Mouse (Mus musculus) embryonic facial prominence, embryonic 14.5 days (tissue): ENCODE measurements at regions not wholly inside any gene's neighbourhood (a gene's known extent, or its start where the extent isn't known, plus 50 kb on each side); places are given as distances from the start of the nearest gene placed in this dataset.

Source experiments
- ATAC-seq: fragments of 200-750 bp; cut with Nextera tagmentation; 2 replicates; pipeline ENCODE4 v1.8.0; 2017; ENCODE audit warnings: low read depth, moderate number of reproducible peaks, moderate TSS enrichment
- DNase-seq: peaks from one replicate; pipeline ENCODE4 v3.0.0-alpha.2; 2015; ENCODE audit warnings: low spot score
- H3K27ac ChIP-seq: fragments of 300-500 bp; sonication (generic); replicated peaks from 2 replicates; pipeline ENCODE4 v1.5.1; 2014; ENCODE audit warnings: low read depth, mild to moderate bottlenecking, low read length, moderate library complexity
- H3K27me3 ChIP-seq: fragments of 300-500 bp; sonication (generic); replicated peaks from 2 replicates; pipeline ENCODE4 v1.6.1; 2014; ENCODE audit warnings: low read length; ENCODE audit not compliant: control insufficient read depth, insufficient read depth
- H3K36me3 ChIP-seq: fragments of 300-500 bp; sonication (generic); 2 replicates; pipeline ENCODE4 v1.6.1; 2014; ENCODE audit warnings: low read length, mixed read lengths; ENCODE audit not compliant: control insufficient read depth, insufficient read depth
- H3K4me1 ChIP-seq: fragments of 300-500 bp; sonication (generic); 2 replicates; pipeline ENCODE4 v1.6.1; 2014; ENCODE audit warnings: antibody characterized with exemption, low read length; ENCODE audit not compliant: control insufficient read depth, insufficient read depth
- H3K4me2 ChIP-seq: fragments of 300-500 bp; sonication (generic); 2 replicates; pipeline ENCODE4 v1.6.1; 2014; ENCODE audit warnings: low read depth, mild to moderate bottlenecking, low read length, moderate library complexity, mixed read lengths
- H3K4me3 ChIP-seq: fragments of 300-500 bp; sonication (generic); 2 replicates; pipeline ENCODE4 v1.5.1; 2014; ENCODE audit warnings: low read depth, mild to moderate bottlenecking, low read length
- H3K9ac ChIP-seq: fragments of 300-500 bp; sonication (generic); 2 replicates; pipeline ENCODE4 v1.6.1; 2014; ENCODE audit warnings: low read depth, mild to moderate bottlenecking, low read length, moderate library complexity, mixed read lengths
- H3K9me3 ChIP-seq: fragments of 300-500 bp; sonication (generic); 2 replicates; pipeline ENCODE4 v1.6.1; 2016; ENCODE audit warnings: low read length; ENCODE audit not compliant: control insufficient read depth
- WGBS: fragments of 180-500 bp; shearing (Covaris S2); extraction: QIAGEN DNeasy Blood & Tissue Kit; methylation state at CpG from one replicate; pipeline ENCODE4 v1.1.7; 2014; 5-methylcytosine and 5-hydroxymethylcytosine counted together

DNA sequence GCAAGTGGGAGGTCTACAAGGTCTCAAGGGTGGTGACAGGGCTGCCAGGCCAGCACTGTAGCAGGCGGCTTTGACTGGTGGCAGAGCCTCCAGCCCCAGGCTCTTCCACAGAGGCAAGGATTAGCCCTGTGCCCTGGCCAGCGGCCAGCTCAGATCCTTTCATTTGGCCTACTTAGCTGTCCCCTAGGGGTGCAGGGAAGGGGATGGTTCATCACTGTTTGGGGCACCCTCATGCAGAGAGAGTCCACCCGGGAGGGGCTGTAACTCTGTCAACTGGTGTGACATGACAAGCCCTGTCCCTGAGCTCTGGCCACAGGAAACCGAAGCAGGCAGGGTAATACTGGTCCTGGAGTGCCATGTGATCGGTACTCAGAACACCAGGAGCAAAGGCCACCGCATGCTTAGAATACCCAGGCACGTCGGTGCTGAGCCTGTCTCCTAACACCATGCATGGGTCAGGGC, 378.4 kb downstream of the Zfp536 start:
- Histone ChIP-seq H3K9me3 (no peaks in the 10 kb centered on the region), H3K4me3 (no peak overlapping the region), H3K27me3 (no peaks in the 10 kb centered on the region), H3K4me1 (no peaks in the 10 kb centered on the region), H3K36me3 (no peaks in the 10 kb centered on the region), H3K4me2 (no peak overlapping the region), H3K9ac (no peak overlapping the region), H3K27ac (no peak overlapping the region)
- 48% methylated on average over 8 of the region's 8 CpGs for WGBS
- DNase-seq (no peak), ATAC-seq (no peak)

DNA sequence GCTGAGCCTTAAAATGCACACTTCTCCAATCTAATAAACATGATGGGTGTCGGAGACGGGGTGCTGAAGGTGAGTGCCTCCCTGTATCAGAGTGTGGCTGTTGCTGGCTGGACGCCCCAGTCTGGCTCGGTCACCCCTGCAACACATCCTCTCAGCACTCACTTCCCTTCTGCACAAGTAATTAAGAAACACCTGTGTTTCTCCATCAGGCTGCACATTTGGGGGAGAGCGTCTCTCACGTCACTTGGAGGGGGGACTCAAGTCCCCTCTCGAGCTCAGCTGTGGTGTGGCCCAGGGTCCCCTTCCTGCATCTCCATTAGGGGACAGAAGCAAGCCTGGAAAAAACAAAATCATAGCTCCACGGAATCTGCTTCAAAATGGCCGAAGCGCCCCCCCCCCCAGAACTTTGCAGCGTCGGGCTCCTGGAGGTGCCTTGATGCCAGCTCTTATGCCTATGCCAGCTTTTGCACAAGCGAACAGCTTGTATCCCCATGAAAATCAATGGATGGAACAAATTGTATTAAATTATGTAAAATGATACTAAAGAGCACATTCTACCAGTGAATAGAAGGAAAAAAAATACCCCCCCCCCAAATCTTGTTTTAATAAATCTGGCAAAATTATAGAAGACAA, 377.4 kb downstream of the Zfp536 start:
- Histone ChIP-seq H3K9me3 (no peaks in the 10 kb centered on the region), H3K9ac (no peak overlapping the region), H3K27me3 (no peaks in the 10 kb centered on the region), H3K4me2 (no peak overlapping the region), H3K4me1 (no peaks in the 10 kb centered on the region), H3K36me3 (no peaks in the 10 kb centered on the region), H3K4me3 (no peak overlapping the region), H3K27ac (no peak overlapping the region)
- ATAC-seq (no peak), DNase-seq (no peak)
- 60% methylated on average over 13 of the region's 13 CpGs for WGBS

DNA sequence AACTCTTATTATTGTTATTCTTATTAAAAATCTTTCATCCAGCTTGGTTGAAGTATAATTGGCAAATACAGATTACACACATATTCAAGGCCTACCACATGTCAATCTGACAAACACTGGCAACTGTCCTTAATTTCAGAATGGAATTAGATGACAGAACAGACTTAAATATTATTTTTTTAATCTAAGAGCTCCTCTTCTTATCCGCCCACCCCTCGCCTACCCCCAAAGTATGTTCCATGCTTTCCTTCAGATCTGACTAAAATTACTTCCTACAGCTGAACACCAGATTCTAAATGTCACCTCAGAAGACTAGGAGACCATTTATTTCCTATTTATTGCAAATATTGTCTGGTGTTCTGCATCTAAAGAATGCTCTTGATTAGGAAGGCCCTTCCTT, 370.0 kb downstream of the Zfp536 start:
- no peaks in the 10 kb centered on the region for H3K27me3 ChIP-seq
- H3K9ac ChIP-seq = no peak overlapping the region
- no peaks in the 10 kb centered on the region for H3K36me3 ChIP-seq
- DNase-seq (no peak), ATAC-seq (no peak)
- no peaks in the 10 kb centered on the region for H3K4me1 ChIP-seq
- H3K4me3 ChIP-seq = no peak overlapping the region
- no peaks in the 10 kb centered on the region for H3K9me3 ChIP-seq
- WGBS = 92% methylated on average over 2 of the region's 2 CpGs
- H3K27ac ChIP-seq = no peak overlapping the region
- H3K4me2 ChIP-seq = no peak overlapping the region

- Histone ChIP-seq H3K9ac (no peak overlapping the region), H3K4me1 (no peaks in the 10 kb centered on the region), H3K4me2 (no peak overlapping the region), H3K4me3 (no peak overlapping the region), H3K27me3 (no peaks in the 10 kb centered on the region), H3K9me3 (no peaks in the 10 kb centered on the region), H3K36me3 (no peaks in the 10 kb centered on the region), H3K27ac (no peak overlapping the region)
- ATAC-seq = no peak
- 17% methylated on average over 4 of the region's 4 CpGs for WGBS
- DNase-seq = peak; percentile 27
Observed at GRCm38 (mm10) chr7:37413350-37413749, 360.1 kb downstream of the Zfp536 start.

DNA sequence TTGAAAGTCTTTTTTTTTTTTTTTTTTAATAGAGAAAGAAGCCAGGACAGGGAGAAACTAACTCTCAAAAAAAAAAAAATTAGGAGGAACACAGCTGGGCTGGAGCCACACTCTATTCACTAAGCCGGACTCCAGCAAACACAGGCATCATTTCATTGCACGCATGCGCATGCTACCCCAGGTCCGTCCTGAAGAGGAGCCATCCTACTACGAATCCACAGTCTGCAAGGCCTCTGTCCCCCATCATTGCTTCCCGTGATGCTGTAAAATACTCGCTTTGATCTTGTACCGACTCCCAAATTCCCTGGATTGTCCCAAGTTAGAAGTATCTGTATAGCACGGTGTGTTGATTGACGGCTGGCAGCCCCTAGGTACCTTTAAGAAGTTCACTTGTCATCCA, 351.7 kb downstream of the Zfp536 start:
- no peaks in the 10 kb centered on the region for H3K9me3 ChIP-seq
- no peaks in the 10 kb centered on the region for H3K27me3 ChIP-seq
- H3K36me3 ChIP-seq = no peaks in the 10 kb centered on the region
- no peak for ATAC-seq
- DNase-seq = no peak
- no peak overlapping the region for H3K9ac ChIP-seq
- no peak overlapping the region for H3K4me2 ChIP-seq
- H3K4me3 ChIP-seq = no peak overlapping the region
- H3K27ac ChIP-seq = no peak overlapping the region
- no peaks in the 10 kb centered on the region for H3K4me1 ChIP-seq
- 80% methylated on average over 10 of the region's 10 CpGs for WGBS
